Mouse (Mus musculus) bone marrow, adult 2 months (tissue): ENCODE results near the gene Ndufs2. TPM values are rescaled to one million over a fixed set of nuclear protein-coding genes. Genes with fewer than 3 reads are reported as not detected.

Experiments
- H3K27ac ChIP-seq: fragments of 200-500 bp; 2 replicates; pipeline ENCODE4 v1.5.1; 2012; ENCODE audit warnings: low read depth, mild to moderate bottlenecking, control low read depth, inconsistent platforms, low read length; ENCODE audit not compliant: control insufficient read depth, poor library complexity, insufficient read depth
- H3K4me1 ChIP-seq: fragments of 200-500 bp; 2 replicates; pipeline ENCODE4 v1.6.1; 2011; ENCODE audit warnings: low read length; ENCODE audit not compliant: control insufficient read depth, insufficient read depth
- H3K4me3 ChIP-seq: fragments of 200-500 bp; replicated peaks from 2 replicates; pipeline ENCODE3; 2011; ENCODE audit warnings: mild to moderate bottlenecking, low read depth, low read length, control low read depth; ENCODE audit not compliant: control insufficient read depth
- CTCF ChIP-seq: fragments of 200-500 bp; IDR thresholded peaks from 2 replicates; pipeline ENCODE4 v1.5.1; 2011; ENCODE audit warnings: low read length, control low read depth; ENCODE audit not compliant: control insufficient read depth, insufficient read depth
- POLR2A ChIP-seq: fragments of 200-500 bp; IDR thresholded peaks from 2 replicates; pipeline ENCODE4 v1.6.1; 2011; ENCODE audit warnings: low read depth, mild to moderate bottlenecking, control low read depth, low read length, borderline replicate concordance; ENCODE audit not compliant: control insufficient read depth
- WGBS: fragments of 180-500 bp; shearing (Covaris S2); methylation state at CpG from one replicate; pipeline ENCODE4 v1.1.7; 2018; 5-methylcytosine and 5-hydroxymethylcytosine counted together
- polyA plus RNA-seq: library from polyadenylated mRNA; stranded (reverse); fragments of >200 nt; gene quantifications from 2 replicates; pipeline ENCODE4 v1.2.4, GENCODE M21; 2011; ENCODE audit warnings: low replicate concordance; ENCODE audit not compliant: missing spikeins, insufficient read depth, insufficient read length

Gene Ndufs2
- polyA plus RNA-seq, 1 experiment: 109 TPM

DNA sequence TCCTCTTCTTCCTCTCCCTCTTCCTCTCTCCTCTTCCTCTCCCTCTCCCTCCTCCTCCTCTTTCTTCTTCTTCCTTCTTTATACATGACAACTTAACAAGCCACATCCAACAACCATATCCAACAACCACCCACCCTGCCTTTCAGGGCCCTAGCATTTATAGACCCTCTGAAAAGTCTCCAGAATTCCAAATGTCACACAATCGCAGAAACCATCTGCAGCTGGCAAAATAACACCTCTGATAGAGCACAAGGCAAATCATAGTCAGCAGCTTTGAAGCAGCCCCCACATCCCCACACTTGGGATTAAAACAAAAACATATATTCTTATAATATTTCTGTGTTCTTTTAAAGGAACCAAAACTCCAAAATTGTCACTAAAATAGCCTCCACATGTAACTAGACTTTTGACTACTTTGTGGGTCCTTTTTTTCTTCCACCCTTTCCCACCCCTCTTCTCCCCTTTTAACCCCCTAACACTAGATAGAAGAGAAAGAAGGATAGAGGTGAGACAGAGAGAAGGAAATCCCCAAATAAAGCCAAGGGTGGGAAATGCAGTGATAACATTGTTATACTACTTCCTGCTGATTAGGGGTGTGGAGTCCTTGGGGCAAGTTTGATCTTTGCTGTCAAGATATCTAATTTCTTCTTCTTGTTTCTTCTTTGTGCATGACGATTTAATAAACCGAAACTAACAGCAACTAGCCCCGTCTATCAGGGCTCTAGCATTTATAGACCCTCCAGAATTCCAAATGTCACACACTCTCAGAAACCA, 15.0 kb upstream of the Ndufs2 start:
- H3K4me1 ChIP-seq: no peaks in the 10 kb centered on the region
- TF ChIP-seq POLR2A (no peak), CTCF (no peak)
- no peak overlapping the region for H3K4me3 ChIP-seq
- WGBS: 42% methylated on average over 4 of the region's 4 CpGs
- H3K27ac ChIP-seq: no peak overlapping the region

DNA sequence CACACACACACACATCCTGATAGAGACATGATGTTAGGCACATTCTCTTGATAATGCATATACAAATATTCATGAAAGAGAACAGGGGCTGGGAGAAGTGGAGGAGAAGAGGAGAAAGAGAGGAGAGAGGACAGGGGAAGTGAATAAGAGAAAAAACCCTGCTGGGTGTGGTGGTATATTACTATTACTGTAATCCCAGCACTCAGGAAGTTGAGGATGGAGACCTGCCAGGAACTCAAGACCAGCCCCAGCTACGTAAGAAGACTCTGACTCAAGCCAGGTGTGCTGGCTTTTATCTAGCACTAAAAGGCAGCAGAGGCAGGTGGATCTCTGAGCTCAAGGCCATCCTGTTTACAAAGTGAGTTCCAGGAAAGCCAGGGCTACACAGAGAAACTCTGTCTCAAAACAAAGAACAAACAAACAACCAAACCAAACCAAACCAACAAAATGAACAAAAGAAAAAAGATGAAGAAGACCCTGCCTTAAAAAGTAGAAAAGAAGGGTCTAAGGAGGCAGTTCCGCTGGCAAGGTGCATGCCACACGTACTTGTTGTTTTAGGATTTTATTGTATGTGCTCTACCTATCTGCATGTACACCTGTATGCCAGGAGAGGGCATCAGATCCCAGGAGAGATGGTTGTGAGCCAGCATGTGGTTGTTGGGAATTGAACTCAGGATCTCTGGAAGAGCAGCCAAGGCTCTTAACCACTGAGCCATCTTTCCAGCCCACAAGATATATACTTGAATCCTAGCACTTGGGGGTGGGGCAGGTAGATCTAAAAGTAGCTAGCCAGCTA, 12.7 kb upstream of the Ndufs2 start:
- no peak overlapping the region for H3K27ac ChIP-seq
- H3K4me3 ChIP-seq: no peak overlapping the region
- 54% methylated on average over 3 of the region's 3 CpGs for WGBS
- TF ChIP-seq POLR2A (no peak), CTCF (peak; percentile 32; the same call in 1 of the 2 replicates)
- no peaks in the 10 kb centered on the region; the same call in 1 of the 2 replicates for H3K4me1 ChIP-seq

DNA sequence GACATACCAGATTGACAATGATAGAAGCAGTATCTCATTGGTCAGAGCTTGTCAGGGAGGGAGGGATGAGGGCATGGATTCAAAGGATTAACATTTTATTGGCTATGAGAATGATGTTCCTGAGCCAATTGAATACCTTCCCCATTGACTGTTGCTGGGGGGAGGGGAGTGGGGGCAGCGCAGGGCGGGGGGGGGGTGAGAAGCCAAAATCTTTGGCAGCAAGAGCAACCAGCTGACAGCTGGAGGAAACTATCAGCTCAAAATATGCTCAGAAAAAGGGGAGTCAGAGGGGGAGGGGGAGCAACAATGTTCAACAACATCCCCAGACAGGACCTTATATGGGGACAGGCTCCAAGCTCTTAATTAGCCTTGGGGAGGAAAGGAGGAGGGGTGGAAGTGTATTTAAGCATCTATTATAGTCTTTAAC, 12.0 kb upstream of the Ndufs2 start:
- Histone ChIP-seq H3K4me1 (no peaks in the 10 kb centered on the region; the same call in 1 of the 2 replicates), H3K4me3 (no peak overlapping the region), H3K27ac (no peak overlapping the region)
- 5% methylated on average over 2 of the region's 2 CpGs for WGBS
- no peak for TF ChIP-seq POLR2A
- TF ChIP-seq CTCF: no peak

DNA sequence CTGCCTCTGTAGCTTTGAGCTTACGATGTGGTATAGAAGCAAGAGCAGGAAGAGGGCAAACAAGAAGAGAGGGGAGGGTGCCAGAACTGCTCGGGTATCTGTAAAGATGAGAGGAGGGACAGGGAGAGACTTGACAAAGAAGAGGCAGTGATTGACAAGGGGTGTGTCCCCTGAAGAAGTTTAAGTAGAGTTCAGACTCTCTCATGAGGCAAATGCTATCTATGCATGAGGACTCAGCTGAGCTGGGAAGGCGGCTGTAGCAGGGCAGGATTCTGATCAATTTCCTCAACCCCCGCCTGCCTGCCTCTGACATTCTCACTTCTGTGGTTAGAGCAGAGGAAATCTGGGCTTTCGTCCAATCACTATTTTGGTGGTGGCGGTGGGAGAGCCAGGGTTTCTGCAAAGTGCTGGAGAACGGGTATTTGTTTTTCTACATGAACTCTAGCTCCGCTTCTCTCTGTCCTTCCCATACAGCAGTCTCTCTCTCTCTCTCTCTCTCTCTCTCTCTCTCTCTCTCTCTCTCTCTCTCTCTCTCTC, 11.5 kb upstream of the Ndufs2 start:
- Histone ChIP-seq H3K27ac (no peak overlapping the region), H3K4me3 (no peak overlapping the region)
- under 1% methylated on average over 8 of the region's 8 CpGs for WGBS

DNA sequence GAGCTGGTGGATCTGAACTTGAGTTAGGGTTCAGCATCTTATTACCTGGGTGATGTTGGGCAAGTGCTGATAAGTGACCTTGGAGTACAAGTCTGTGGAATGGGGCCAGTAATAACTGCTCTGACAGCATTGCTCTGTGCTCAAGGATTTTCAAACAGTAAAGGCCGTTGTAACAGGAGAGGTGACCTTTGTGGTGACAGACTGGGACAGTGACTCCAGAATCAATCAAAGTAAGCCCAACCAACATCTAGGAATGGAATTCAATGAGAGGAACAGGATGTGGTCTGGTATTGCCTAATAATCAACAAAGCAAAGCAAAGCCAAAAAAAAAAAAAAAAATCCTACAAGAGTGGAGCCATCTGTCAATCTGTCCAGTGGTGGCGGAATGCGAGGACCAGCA, 9.1 kb upstream of the Ndufs2 start:
- 37% methylated on average over 3 of the region's 3 CpGs for WGBS
- Histone ChIP-seq H3K27ac (no peak overlapping the region), H3K4me3 (no peak overlapping the region), H3K4me1 (no peaks in the 10 kb centered on the region; the same call in 1 of the 2 replicates)
- no peak for TF ChIP-seq CTCF
- TF ChIP-seq POLR2A: no peak

More for the DNA sequence above, 11.5 kb upstream of the Ndufs2 start:
- TF ChIP-seq POLR2A: no peak
- TF ChIP-seq CTCF: no peak
- H3K4me1 ChIP-seq: no peaks in the 10 kb centered on the region; the same call in 1 of the 2 replicates

DNA sequence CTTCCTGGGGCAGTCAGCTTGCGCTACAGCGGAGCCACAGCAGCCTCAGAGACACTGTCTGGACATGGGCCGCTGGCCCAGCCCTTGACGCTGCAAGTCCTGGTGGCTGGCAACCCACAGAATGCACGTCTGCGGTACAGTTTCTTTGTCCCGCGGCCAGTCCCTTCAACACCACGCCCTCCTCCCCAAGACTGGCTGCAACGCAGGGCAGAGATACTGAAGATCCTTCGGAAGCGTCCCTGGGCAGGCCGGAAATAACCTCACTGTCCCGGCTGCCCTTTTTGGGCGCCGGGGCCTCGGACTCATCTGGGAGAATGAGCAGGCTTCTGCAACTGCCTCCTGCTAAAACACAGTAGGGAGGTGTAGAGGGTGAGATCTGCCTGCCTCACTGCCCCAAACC, 7.7 kb upstream of the Ndufs2 start:
- H3K4me1 ChIP-seq: no peaks in the 10 kb centered on the region; the same call in 1 of the 2 replicates
- no peak overlapping the region for H3K27ac ChIP-seq
- WGBS: 71% methylated on average over 17 of the region's 17 CpGs
- no peak overlapping the region for H3K4me3 ChIP-seq
- no peak for TF ChIP-seq POLR2A
- TF ChIP-seq CTCF: no peak

DNA sequence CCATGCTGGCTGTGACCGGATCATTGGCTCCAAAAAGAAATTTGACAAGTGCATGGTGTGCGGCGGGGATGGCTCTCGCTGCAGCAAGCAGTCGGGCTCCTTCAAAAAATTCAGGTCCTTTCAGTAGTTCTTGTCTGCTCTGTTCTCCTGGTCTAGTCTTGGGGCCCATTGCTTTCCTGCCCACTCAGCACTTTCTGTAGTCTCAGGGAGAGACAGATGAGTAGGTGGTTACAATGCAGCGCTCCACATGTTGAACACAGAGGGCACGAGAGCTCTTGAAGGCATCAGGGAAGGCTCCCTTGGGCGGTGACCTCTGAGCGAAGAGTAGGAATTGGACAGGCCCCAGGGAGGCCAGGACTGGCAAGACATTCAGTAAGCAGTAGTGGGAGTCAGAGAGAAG, 6.6 kb upstream of the Ndufs2 start:
- 76% methylated on average over 9 of the region's 9 CpGs for WGBS
- Histone ChIP-seq H3K4me3 (no peak overlapping the region), H3K27ac (no peak overlapping the region), H3K4me1 (no peaks in the 10 kb centered on the region; the same call in 1 of the 2 replicates)
- no peak for TF ChIP-seq CTCF

DNA sequence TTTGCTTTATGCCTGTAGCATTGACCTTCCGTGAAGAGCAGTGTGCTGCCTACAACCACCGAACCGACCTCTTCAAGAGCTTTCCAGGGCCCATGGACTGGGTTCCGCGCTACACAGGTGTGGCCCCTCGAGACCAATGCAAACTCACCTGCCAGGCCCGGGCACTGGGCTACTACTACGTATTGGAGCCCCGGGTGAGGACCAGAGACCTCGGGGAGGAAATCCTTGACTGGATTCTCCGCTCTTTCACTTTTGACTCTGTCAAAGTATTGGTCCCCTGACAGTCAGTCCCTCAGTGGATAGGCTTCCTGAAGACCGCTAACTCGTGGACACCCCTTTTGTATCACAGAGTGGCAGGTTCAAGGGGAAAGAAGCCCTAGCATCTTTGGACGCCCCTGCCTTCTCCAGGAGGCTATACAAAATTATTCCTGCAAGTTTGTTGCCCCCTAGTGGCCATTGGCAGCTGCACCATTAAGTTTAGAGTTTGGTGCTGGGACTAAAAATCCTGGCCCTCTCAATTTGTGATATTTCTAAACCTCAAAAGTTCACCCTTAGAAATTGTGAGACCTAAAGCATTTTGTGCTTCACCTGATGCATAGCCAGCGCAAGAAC, 5.9 kb upstream of the Ndufs2 start:
- TF ChIP-seq CTCF: peak; percentile 50
- no peak for TF ChIP-seq POLR2A
- 59% methylated on average over 15 of the region's 15 CpGs for WGBS

More for the DNA sequence above, 5.9 kb upstream of the Ndufs2 start:
- Histone ChIP-seq H3K27ac (no peak overlapping the region), H3K4me1 (no peaks in the 10 kb centered on the region; the same call in 1 of the 2 replicates), H3K4me3 (no peak overlapping the region)
